Mouse (Mus musculus): Measurements from ENCODE around the gene Madcam1.
"Not testable (repeated sequence)": the region's sequence is repeated elsewhere in the genome, so short reads cannot be mapped to it uniquely, and the experiment has no call there.

Madcam1 gene

GRCm38 (mm10) chr10:79689178-79689577 is 24.8 kb downstream of the Madcam1 start:
- DNase-seq (ENCODE audit: low spot score): no peak

GRCm38 (mm10) chr10:79691986-79692548 is 27.7 kb downstream of the Madcam1 start:
- no peak for DNase-seq (ENCODE audit: low spot score)

- no peak for DNase-seq (ENCODE audit: low spot score)
Observed at GRCm38 (mm10) chr10:79693580-79694378, 29.4 kb downstream of the Madcam1 start.

GRCm38 (mm10) chr10:79694379-79694655 is 30.0 kb downstream of the Madcam1 start:
- DNase-seq (ENCODE audit: low spot score): no peak

- DNase-seq (ENCODE audit: low spot score): no peak
Observed at GRCm38 (mm10) chr10:79695231-79696128, 31.1 kb downstream of the Madcam1 start.

GRCm38 (mm10) chr10:79696129-79696651 is 31.8 kb downstream of the Madcam1 start:
- DNase-seq (ENCODE audit: low spot score): no peak

- DNase-seq (ENCODE audit: low spot score): no peak
Observed at GRCm38 (mm10) chr10:79697916-79698315, 33.6 kb downstream of the Madcam1 start.

- no peak for DNase-seq (ENCODE audit: low spot score)
Observed at GRCm38 (mm10) chr10:79698459-79698858, 34.1 kb downstream of the Madcam1 start.

GRCm38 (mm10) chr10:79700676-79701075 is 36.3 kb downstream of the Madcam1 start:
- DNase-seq (ENCODE audit: low spot score): no peak

GRCm38 (mm10) chr10:79701443-79702129 is 37.2 kb downstream of the Madcam1 start:
- no peak for DNase-seq (ENCODE audit: low spot score)

- DNase-seq (ENCODE audit: low spot score): not testable (repeated sequence)
Observed at GRCm38 (mm10) chr10:79702970-79703369, 38.6 kb downstream of the Madcam1 start.

- DNase-seq (ENCODE audit: low spot score): no peak
Observed at GRCm38 (mm10) chr10:79703541-79703940, 39.2 kb downstream of the Madcam1 start.

- peak; percentile 99 for DNase-seq (ENCODE audit: low spot score)
Observed at GRCm38 (mm10) chr10:79704065-79704969, 40.0 kb downstream of the Madcam1 start, which contains the start of gene Bsg. TSS of gene Bsg (plus strand) at chr10:79704491.

- DNase-seq (ENCODE audit: low spot score): no peak
Observed at GRCm38 (mm10) chr10:79704970-79705360, 40.6 kb downstream of the Madcam1 start.

GRCm38 (mm10) chr10:79705951-79706350 is 41.6 kb downstream of the Madcam1 start:
- no peak for DNase-seq (ENCODE audit: low spot score)

GRCm38 (mm10) chr10:79706406-79707094 is 42.2 kb downstream of the Madcam1 start:
- no peak for DNase-seq (ENCODE audit: low spot score)

GRCm38 (mm10) chr10:79707162-79707561 is 42.8 kb downstream of the Madcam1 start:
- no peak for DNase-seq (ENCODE audit: low spot score)

GRCm38 (mm10) chr10:79707759-79708158 is 43.4 kb downstream of the Madcam1 start:
- DNase-seq (ENCODE audit: low spot score): no peak

- DNase-seq (ENCODE audit: low spot score): no peak
Observed at GRCm38 (mm10) chr10:79708668-79709067, 44.3 kb downstream of the Madcam1 start.

- DNase-seq (ENCODE audit: low spot score): no peak
Observed at GRCm38 (mm10) chr10:79709307-79709706, 44.9 kb downstream of the Madcam1 start.
